Mouse (Mus musculus): ENCODE measurements around the gene Phldb2.

Phldb2 gene

GRCm38 (mm10) chr16:45946335-45946734 lies 7.1 kb downstream of the Phldb2 start:
- DNase-seq (ENCODE audit: low spot score) = no peak

GRCm38 (mm10) chr16:45945649-45946048 lies 7.7 kb downstream of the Phldb2 start:
- DNase-seq (ENCODE audit: low spot score) = no peak

- DNase-seq (ENCODE audit: low spot score) = no peak
These were observed 8.2 kb downstream of the Phldb2 start for GRCm38 (mm10) chr16:45945174-45945631.

GRCm38 (mm10) chr16:45942169-45942891 lies 11.1 kb downstream of the Phldb2 start:
- no peak for DNase-seq (ENCODE audit: low spot score)

GRCm38 (mm10) chr16:45940701-45941100 lies 12.7 kb downstream of the Phldb2 start:
- DNase-seq (ENCODE audit: low spot score) = no peak

GRCm38 (mm10) chr16:45939436-45939835 lies 14.0 kb downstream of the Phldb2 start:
- no peak for DNase-seq (ENCODE audit: low spot score)

- DNase-seq (ENCODE audit: low spot score) = no peak
These were observed 16.0 kb downstream of the Phldb2 start for GRCm38 (mm10) chr16:45937381-45937780.

GRCm38 (mm10) chr16:45936521-45936920 lies 16.9 kb downstream of the Phldb2 start:
- no peak for DNase-seq (ENCODE audit: low spot score)

- DNase-seq (ENCODE audit: low spot score) = no peak
These were observed 17.4 kb downstream of the Phldb2 start for GRCm38 (mm10) chr16:45935956-45936483.

GRCm38 (mm10) chr16:45934721-45935407 lies 18.5 kb downstream of the Phldb2 start:
- no peak for DNase-seq (ENCODE audit: low spot score)

GRCm38 (mm10) chr16:45930308-45930707 lies 23.1 kb downstream of the Phldb2 start:
- DNase-seq (ENCODE audit: low spot score) = no peak

- no peak for DNase-seq (ENCODE audit: low spot score)
These were observed 25.3 kb downstream of the Phldb2 start for GRCm38 (mm10) chr16:45928090-45928489.

GRCm38 (mm10) chr16:45927601-45928000 lies 25.8 kb downstream of the Phldb2 start:
- DNase-seq (ENCODE audit: low spot score) = no peak

- no peak for DNase-seq (ENCODE audit: low spot score)
These were observed 26.5 kb downstream of the Phldb2 start for GRCm38 (mm10) chr16:45926875-45927274.

- DNase-seq (ENCODE audit: low spot score) = no peak
These were observed 29.5 kb downstream of the Phldb2 start for GRCm38 (mm10) chr16:45923731-45924424.

- no peak for DNase-seq (ENCODE audit: low spot score)
These were observed 30.7 kb downstream of the Phldb2 start for GRCm38 (mm10) chr16:45922546-45923229.

- no peak for DNase-seq (ENCODE audit: low spot score)
These were observed 33.8 kb downstream of the Phldb2 start for GRCm38 (mm10) chr16:45919572-45919971.

GRCm38 (mm10) chr16:45903595-45903994 lies 49.8 kb downstream of the Phldb2 start:
- DNase-seq (ENCODE audit: low spot score) = no peak

GRCm38 (mm10) chr16:45898459-45898858 lies 54.9 kb downstream of the Phldb2 start:
- DNase-seq (ENCODE audit: low spot score) = no peak

GRCm38 (mm10) chr16:45896587-45896986 lies 56.8 kb downstream of the Phldb2 start:
- DNase-seq (ENCODE audit: low spot score) = no peak

- no peak for DNase-seq (ENCODE audit: low spot score)
These were observed 58.4 kb downstream of the Phldb2 start for GRCm38 (mm10) chr16:45894998-45895397.

- DNase-seq (ENCODE audit: low spot score) = no peak
These were observed 59.6 kb downstream of the Phldb2 start for GRCm38 (mm10) chr16:45893796-45894195.

All from ovary, postnatal 14 days (tissue).